Mouse (Mus musculus): ENCODE results near the gene Ly75. TPM values are rescaled to one million over a fixed set of nuclear protein-coding genes. Genes with fewer than 3 reads are reported as not detected.

The Ly75 gene
- polyA plus RNA-seq, 1 experiment, result 4.7 TPM

GRCm38 (mm10) chr2:60384763-60385085, 1.6 kb upstream of the Ly75 start:
- TF ChIP-seq CTCF (IDR thresholded peaks at IDR 0.05; ENCODE audit: control insufficient read depth, insufficient read depth, low read length) (no peak), POLR2A (IDR thresholded peaks at IDR 0.05; ENCODE audit: borderline replicate concordance, control insufficient read depth, low read depth, low read length) (no peak)

GRCm38 (mm10) chr2:60384083-60384762, 1.1 kb upstream of the Ly75 start:
- TF ChIP-seq POLR2A (IDR thresholded peaks at IDR 0.05; ENCODE audit: borderline replicate concordance, control insufficient read depth, low read depth, low read length) (no peak), CTCF (IDR thresholded peaks at IDR 0.05; ENCODE audit: control insufficient read depth, insufficient read depth, low read length) (no peak)
- 73% methylated on average over 7 of the region's 7 CpGs for WGBS
- no peak overlapping the region for H3K27ac ChIP-seq (ENCODE audit: control insufficient read depth, insufficient read depth, low read depth, low read length, poor library complexity)
- no peak overlapping the region for H3K4me3 ChIP-seq (replicated peaks; ENCODE audit: control insufficient read depth, low read depth, low read length)
- no peaks in the 10 kb centered on the region; the same call in 1 of the 2 replicates for H3K4me1 ChIP-seq (ENCODE audit: control insufficient read depth, insufficient read depth, low read length)

More at GRCm38 (mm10) chr2:60384763-60385085, 1.6 kb upstream of the Ly75 start:
- Histone ChIP-seq H3K4me1 (ENCODE audit: control insufficient read depth, insufficient read depth, low read length) (no peaks in the 10 kb centered on the region; the same call in 1 of the 2 replicates), H3K27ac (ENCODE audit: control insufficient read depth, insufficient read depth, low read depth, low read length, poor library complexity) (no peak overlapping the region), H3K4me3 (replicated peaks; ENCODE audit: control insufficient read depth, low read depth, low read length) (no peak overlapping the region)

- TF ChIP-seq POLR2A (IDR thresholded peaks at IDR 0.05; ENCODE audit: borderline replicate concordance, control insufficient read depth, low read depth, low read length) (no peak), CTCF (IDR thresholded peaks at IDR 0.05; ENCODE audit: control insufficient read depth, insufficient read depth, low read length) (no peak)
- Histone ChIP-seq H3K27ac (ENCODE audit: control insufficient read depth, insufficient read depth, low read depth, low read length, poor library complexity) (peak overlapping the region; percentile 85), H3K4me1 (ENCODE audit: control insufficient read depth, insufficient read depth, low read length) (no peaks in the 10 kb centered on the region; the same call in 1 of the 2 replicates), H3K4me3 (replicated peaks; ENCODE audit: control insufficient read depth, low read depth, low read length) (peak overlapping the region; percentile 63)
- WGBS, result 4% methylated on average over 3 of the region's 3 CpGs
These were observed 757 bp downstream of the Ly75 start for GRCm38 (mm10) chr2:60382346-60382745.

GRCm38 (mm10) chr2:60377260-60377659, 5.8 kb downstream of the Ly75 start:
- 58% methylated on average over 5 of the region's 5 CpGs for WGBS
- Histone ChIP-seq H3K27ac (ENCODE audit: control insufficient read depth, insufficient read depth, low read depth, low read length, poor library complexity) (no peak overlapping the region), H3K4me1 (ENCODE audit: control insufficient read depth, insufficient read depth, low read length) (no peaks in the 10 kb centered on the region), H3K4me3 (replicated peaks; ENCODE audit: control insufficient read depth, low read depth, low read length) (no peak overlapping the region)
- TF ChIP-seq CTCF (IDR thresholded peaks at IDR 0.05; ENCODE audit: control insufficient read depth, insufficient read depth, low read length) (no peak), POLR2A (IDR thresholded peaks at IDR 0.05; ENCODE audit: borderline replicate concordance, control insufficient read depth, low read depth, low read length) (no peak)

GRCm38 (mm10) chr2:60375608-60376107, 7.4 kb downstream of the Ly75 start:
- Histone ChIP-seq H3K4me3 (replicated peaks; ENCODE audit: control insufficient read depth, low read depth, low read length) (no peak overlapping the region), H3K4me1 (ENCODE audit: control insufficient read depth, insufficient read depth, low read length) (no peaks in the 10 kb centered on the region), H3K27ac (ENCODE audit: control insufficient read depth, insufficient read depth, low read depth, low read length, poor library complexity) (no peak overlapping the region)
- TF ChIP-seq POLR2A (IDR thresholded peaks at IDR 0.05; ENCODE audit: borderline replicate concordance, control insufficient read depth, low read depth, low read length), result no peak
- no peak for TF ChIP-seq CTCF (IDR thresholded peaks at IDR 0.05; ENCODE audit: control insufficient read depth, insufficient read depth, low read length)
- 87% methylated on average over 15 of the region's 15 CpGs for WGBS

- no peaks in the 10 kb centered on the region for H3K4me1 ChIP-seq (ENCODE audit: control insufficient read depth, insufficient read depth, low read length)
- no peak overlapping the region for H3K4me3 ChIP-seq (replicated peaks; ENCODE audit: control insufficient read depth, low read depth, low read length)
- H3K27ac ChIP-seq (ENCODE audit: control insufficient read depth, insufficient read depth, low read depth, low read length, poor library complexity), result no peak overlapping the region
- TF ChIP-seq CTCF (IDR thresholded peaks at IDR 0.05; ENCODE audit: control insufficient read depth, insufficient read depth, low read length) (no peak), POLR2A (IDR thresholded peaks at IDR 0.05; ENCODE audit: borderline replicate concordance, control insufficient read depth, low read depth, low read length) (no peak)
- WGBS, result 83% methylated on average over 8 of the region's 8 CpGs
These were observed 8.0 kb downstream of the Ly75 start for GRCm38 (mm10) chr2:60375126-60375525.

GRCm38 (mm10) chr2:60370188-60370587, 12.9 kb downstream of the Ly75 start:
- no peak for TF ChIP-seq POLR2A (IDR thresholded peaks at IDR 0.05; ENCODE audit: borderline replicate concordance, control insufficient read depth, low read depth, low read length)
- TF ChIP-seq CTCF (IDR thresholded peaks at IDR 0.05; ENCODE audit: control insufficient read depth, insufficient read depth, low read length), result no peak

GRCm38 (mm10) chr2:60369454-60369853, 13.6 kb downstream of the Ly75 start:
- 67% methylated on average over 4 of the region's 4 CpGs for WGBS
- Histone ChIP-seq H3K4me1 (ENCODE audit: control insufficient read depth, insufficient read depth, low read length) (peaks cover 1% of the 10 kb centered on the region), H3K27ac (ENCODE audit: control insufficient read depth, insufficient read depth, low read depth, low read length, poor library complexity) (no peak overlapping the region), H3K4me3 (replicated peaks; ENCODE audit: control insufficient read depth, low read depth, low read length) (no peak overlapping the region)
- no peak for TF ChIP-seq CTCF (IDR thresholded peaks at IDR 0.05; ENCODE audit: control insufficient read depth, insufficient read depth, low read length)
- no peak for TF ChIP-seq POLR2A (IDR thresholded peaks at IDR 0.05; ENCODE audit: borderline replicate concordance, control insufficient read depth, low read depth, low read length)

More at GRCm38 (mm10) chr2:60370188-60370587, 12.9 kb downstream of the Ly75 start:
- H3K4me3 ChIP-seq (replicated peaks; ENCODE audit: control insufficient read depth, low read depth, low read length), result no peak overlapping the region
- H3K4me1 ChIP-seq (ENCODE audit: control insufficient read depth, insufficient read depth, low read length), result peaks cover 1% of the 10 kb centered on the region
- no peak overlapping the region for H3K27ac ChIP-seq (ENCODE audit: control insufficient read depth, insufficient read depth, low read depth, low read length, poor library complexity)
- WGBS, result 83% methylated on average over 5 of the region's 5 CpGs
